Mouse (Mus musculus) midbrain, embryonic 12.5 days (tissue): ENCODE results near the gene Lactbl1. TPM values are rescaled to one million over a fixed set of nuclear protein-coding genes. Genes with fewer than 3 reads are reported as not detected.
A peak's percentile ranks its signal among the peaks of the same experiment; 100 is the strongest.

Experiments
- ATAC-seq: fragments of 200-750 bp; cut with Nextera tagmentation; 2 replicates; pipeline ENCODE4 v1.8.0; 2017; ENCODE audit warnings: low read depth, moderate TSS enrichment, moderate library complexity; ENCODE audit not compliant: low FRiP score
- H3K27ac ChIP-seq: fragments of 300-500 bp; sonication (generic); replicated peaks from 2 replicates; pipeline ENCODE4 v1.5.1; 2016; ENCODE audit warnings: mild to moderate bottlenecking
- H3K27me3 ChIP-seq: fragments of 300-500 bp; sonication (generic); 2 replicates; pipeline ENCODE4 v1.6.1; 2016; ENCODE audit warnings: mild to moderate bottlenecking
- H3K36me3 ChIP-seq: fragments of 300-500 bp; sonication (generic); 2 replicates; pipeline ENCODE4 v1.6.1; 2016
- H3K4me1 ChIP-seq: fragments of 300-500 bp; sonication (generic); 2 replicates; pipeline ENCODE4 v1.6.1; 2016
- H3K4me2 ChIP-seq: fragments of 300-500 bp; sonication (generic); replicated peaks from 2 replicates; pipeline ENCODE4 v1.6.1; 2016; ENCODE audit warnings: mild to moderate bottlenecking, moderate library complexity
- H3K4me3 ChIP-seq: fragments of 300-500 bp; sonication (generic); 2 replicates; pipeline ENCODE4 v1.5.1; 2016; ENCODE audit warnings: mild to moderate bottlenecking
- H3K9ac ChIP-seq: fragments of 300-500 bp; sonication (generic); replicated peaks from 2 replicates; pipeline ENCODE4 v1.6.1; 2016; ENCODE audit warnings: mild to moderate bottlenecking, moderate library complexity
- H3K9me3 ChIP-seq: fragments of 300-500 bp; sonication (generic); 2 replicates; pipeline ENCODE4 v1.6.1; 2016; ENCODE audit warnings: mild to moderate bottlenecking
- whole genome bisulfite sequencing: fragments of 180-500 bp; shearing (Covaris S2); methylation state at CpG from one replicate; pipeline ENCODE4 v1.1.7; 2016; 5-methylcytosine and 5-hydroxymethylcytosine counted together
- polyA plus RNA-seq: library from polyadenylated mRNA; unstranded; fragments of >200 nt; fragmentation: Nextera tagmentation; extraction: Ambion mirVana; gene quantifications from 2 replicates; pipeline ENCODE4 v1.2.1, GENCODE M21; 2016

The Lactbl1 gene
- polyA plus RNA-seq, 1 experiment from 2014 or later: 0.05 TPM

DNA sequence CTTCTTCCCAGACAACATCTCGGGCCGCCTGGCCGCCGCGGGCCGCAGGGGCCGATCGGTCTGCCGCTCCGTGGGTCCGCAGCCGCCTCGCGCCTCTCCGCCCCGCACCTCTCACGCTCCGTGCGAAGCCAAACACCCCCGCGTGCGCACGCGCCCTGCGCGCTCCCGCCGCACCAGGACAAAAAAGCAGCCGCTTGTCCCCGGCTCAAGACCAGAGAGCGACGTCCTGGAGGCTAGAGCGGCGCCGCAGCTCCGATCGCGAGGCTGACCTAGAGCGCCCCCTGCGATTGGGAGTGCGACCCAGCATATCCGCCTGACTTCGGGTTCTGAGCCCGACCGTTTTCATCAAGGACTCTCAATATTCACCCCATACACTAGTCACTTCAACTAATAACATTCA is 19.9 kb upstream of the Lactbl1 start, which contains the start of gene Kdm1a:
Gene Kdm1a, minus strand, starts transcription at position 156 of the 400 bp plus-strand sequence.
- ATAC-seq: peak; percentile 90
- Histone ChIP-seq H3K36me3 (peaks cover 4% of the 10 kb centered on the region; the same call in 1 of the 2 replicates), H3K27me3 (no peaks in the 10 kb centered on the region), H3K27ac (peak within 1 kb of the TSS; percentile 97), H3K4me2 (peak within 1 kb of the TSS; percentile 70), H3K9me3 (no peaks in the 10 kb centered on the region), H3K4me3 (peak within 1 kb of the TSS; percentile 99), H3K4me1 (peaks cover 12% of the 10 kb centered on the region), H3K9ac (peak within 1 kb of the TSS; percentile 100)
- WGBS: under 1% methylated on average over 39 of the region's 45 CpGs

- Histone ChIP-seq H3K9me3 (no peaks in the 10 kb centered on the region), H3K4me1 (peaks cover 3% of the 10 kb centered on the region), H3K36me3 (no peaks in the 10 kb centered on the region), H3K4me3 (no peak overlapping the region), H3K27me3 (no peaks in the 10 kb centered on the region), H3K9ac (no peak overlapping the region), H3K27ac (no peak overlapping the region), H3K4me2 (no peak overlapping the region)
- WGBS: 91% methylated on average over 19 of the region's 19 CpGs
- no peak for ATAC-seq
These were observed 16.5 kb upstream of the Lactbl1 start for GRCm38 (mm10) chr4:136605756-136606485.

DNA sequence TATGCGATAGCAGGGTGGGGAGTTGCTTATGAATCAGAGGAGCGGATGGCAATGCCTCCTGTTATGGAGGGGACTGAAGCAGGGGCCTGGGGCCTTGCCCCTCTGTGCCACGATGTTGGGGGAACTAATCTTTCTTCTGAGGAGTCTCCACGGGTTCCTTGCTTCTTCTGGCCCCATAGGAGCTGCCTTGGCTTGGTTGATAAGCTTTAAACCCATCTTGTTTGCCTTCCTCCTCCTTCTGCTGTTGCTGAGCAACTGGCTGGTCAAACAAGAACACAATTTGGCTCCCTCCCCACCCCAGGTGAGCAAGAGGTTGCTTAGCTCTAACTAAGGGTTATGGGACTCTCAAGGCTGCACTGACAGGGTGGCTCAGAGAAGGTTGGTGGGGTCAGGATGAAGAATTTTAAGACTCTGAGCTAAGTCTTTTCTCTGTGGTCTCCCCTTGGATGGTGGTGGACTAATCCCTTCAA is 12.0 kb upstream of the Lactbl1 start, which contains the start of gene Tex46:
Gene Tex46, plus strand, starts transcription at position 51 of the 470 bp plus-strand sequence.
- Histone ChIP-seq H3K27me3 (no peaks in the 10 kb centered on the region), H3K4me2 (no peak within 1 kb of the TSS), H3K36me3 (no peaks in the 10 kb centered on the region), H3K9me3 (no peaks in the 10 kb centered on the region), H3K9ac (no peak within 1 kb of the TSS), H3K4me1 (no peaks in the 10 kb centered on the region), H3K27ac (no peak within 1 kb of the TSS), H3K4me3 (no peak within 1 kb of the TSS)
- no peak for ATAC-seq
- WGBS: 69% methylated on average over 4 of the region's 4 CpGs

DNA sequence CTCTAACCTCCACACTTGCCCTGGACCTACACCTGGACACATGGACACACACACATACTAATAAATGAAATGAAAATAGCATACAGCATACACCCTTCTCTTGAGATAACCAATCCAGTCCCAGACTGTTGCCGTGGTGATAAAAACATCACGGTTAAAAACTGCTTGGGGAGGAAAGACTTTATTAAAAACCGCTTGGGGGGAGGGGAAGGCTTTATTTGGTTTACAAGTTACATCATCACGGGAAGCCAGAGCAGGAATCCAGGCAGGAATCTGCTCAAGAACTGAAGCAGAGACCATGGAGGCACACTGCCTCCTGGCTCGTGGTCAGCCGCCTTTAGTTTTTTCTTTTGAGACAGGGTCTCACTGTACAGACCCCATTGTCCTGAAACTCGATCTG is 8.8 kb upstream of the Lactbl1 start:
- 67% methylated on average over 7 of the region's 7 CpGs for WGBS
- no peak overlapping the region for H3K9ac ChIP-seq
- ATAC-seq: no peak

DNA sequence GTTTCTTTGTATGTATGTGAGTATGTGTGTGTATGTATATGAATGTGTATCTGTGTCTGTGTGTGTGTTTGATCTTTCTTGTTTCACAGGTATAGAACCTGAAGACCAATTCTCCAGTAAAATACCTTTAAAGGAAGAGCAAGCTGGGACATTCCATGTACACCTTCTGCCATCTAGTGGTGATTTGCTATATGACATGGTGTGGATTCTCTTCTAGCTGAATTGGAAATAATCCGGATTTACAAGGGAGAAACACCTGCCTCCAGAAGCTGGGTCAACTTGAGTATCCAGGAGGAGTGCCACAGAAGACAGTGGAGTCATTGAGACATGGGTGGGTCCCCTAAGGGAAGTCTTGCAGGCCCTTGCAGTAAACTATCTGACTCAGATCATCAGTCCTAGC is 1.1 kb upstream of the Lactbl1 start:
- Histone ChIP-seq H3K4me3 (no peak overlapping the region), H3K27me3 (0 out of 2 replicates have a peak, but pooled peaks cover 4% of the 10 kb centered on the region), H3K9me3 (no peaks in the 10 kb centered on the region), H3K4me1 (peaks cover 9% of the 10 kb centered on the region; the same call in 1 of the 2 replicates), H3K27ac (no peak overlapping the region), H3K36me3 (no peaks in the 10 kb centered on the region), H3K9ac (no peak overlapping the region), H3K4me2 (no peak overlapping the region)
- WGBS: 0% methylated on average over 1 of the region's 1 CpGs
- no peak for ATAC-seq

More for the DNA sequence above, 8.8 kb upstream of the Lactbl1 start:
- Histone ChIP-seq H3K4me2 (no peak overlapping the region), H3K36me3 (no peaks in the 10 kb centered on the region), H3K4me1 (0 out of 2 replicates have a peak, but pooled peaks cover under 1% of the 10 kb centered on the region), H3K4me3 (no peak overlapping the region), H3K9me3 (no peaks in the 10 kb centered on the region), H3K27me3 (no peaks in the 10 kb centered on the region), H3K27ac (no peak overlapping the region)

DNA sequence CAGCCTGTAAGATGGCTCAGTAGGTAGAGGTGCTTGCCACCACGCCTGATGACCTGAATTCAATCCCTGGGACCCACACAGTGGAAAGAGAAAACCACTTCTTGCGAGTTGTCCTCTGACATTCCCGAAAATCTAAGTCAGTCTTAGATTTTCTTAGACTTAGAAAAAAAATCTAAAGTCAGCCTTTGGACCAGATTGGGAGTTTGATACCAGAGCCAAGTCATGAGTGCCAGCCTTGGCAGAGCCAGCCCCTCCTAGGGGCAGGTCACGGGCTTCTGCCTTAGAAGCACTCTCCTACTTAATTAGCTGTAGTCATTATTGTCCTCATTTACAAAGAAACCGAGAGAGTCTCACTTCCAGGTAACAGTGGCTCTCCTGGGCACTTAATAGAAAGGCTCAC is 465 bp upstream of the Lactbl1 start:
- WGBS: 50% methylated on average over 5 of the region's 5 CpGs
- ATAC-seq: no peak

GRCm38 (mm10) chr4:136626590-136626989 is 4.2 kb downstream of the Lactbl1 start:
- WGBS: 80% methylated on average over 6 of the region's 6 CpGs
- Histone ChIP-seq H3K27ac (no peak overlapping the region), H3K9ac (no peak overlapping the region), H3K4me1 (0 out of 2 replicates have a peak, but pooled peaks cover 7% of the 10 kb centered on the region), H3K4me2 (no peak overlapping the region), H3K36me3 (no peaks in the 10 kb centered on the region), H3K27me3 (peaks cover 4% of the 10 kb centered on the region; the same call in 1 of the 2 replicates), H3K4me3 (no peak overlapping the region), H3K9me3 (no peaks in the 10 kb centered on the region)
- no peak for ATAC-seq

More for the DNA sequence above, 465 bp upstream of the Lactbl1 start:
- no peak overlapping the region for H3K4me2 ChIP-seq
- H3K9ac ChIP-seq: no peak overlapping the region
- H3K9me3 ChIP-seq: no peaks in the 10 kb centered on the region
- H3K27me3 ChIP-seq: 0 out of 2 replicates have a peak, but pooled peaks cover 4% of the 10 kb centered on the region
- no peak overlapping the region for H3K27ac ChIP-seq
- no peaks in the 10 kb centered on the region for H3K36me3 ChIP-seq
- H3K4me1 ChIP-seq: peaks cover 9% of the 10 kb centered on the region; the same call in 1 of the 2 replicates
- no peak overlapping the region for H3K4me3 ChIP-seq

GRCm38 (mm10) chr4:136631237-136631994 is 9.0 kb downstream of the Lactbl1 start:
- whole genome bisulfite sequencing: 87% methylated on average over 11 of the region's 11 CpGs
- Histone ChIP-seq H3K27ac (no peak overlapping the region), H3K27me3 (peaks cover 11% of the 10 kb centered on the region), H3K9ac (no peak overlapping the region), H3K4me1 (0 out of 2 replicates have a peak, but pooled peaks cover 7% of the 10 kb centered on the region), H3K36me3 (no peaks in the 10 kb centered on the region), H3K9me3 (no peaks in the 10 kb centered on the region), H3K4me2 (no peak overlapping the region), H3K4me3 (no peak overlapping the region)
- ATAC-seq: no peak

DNA sequence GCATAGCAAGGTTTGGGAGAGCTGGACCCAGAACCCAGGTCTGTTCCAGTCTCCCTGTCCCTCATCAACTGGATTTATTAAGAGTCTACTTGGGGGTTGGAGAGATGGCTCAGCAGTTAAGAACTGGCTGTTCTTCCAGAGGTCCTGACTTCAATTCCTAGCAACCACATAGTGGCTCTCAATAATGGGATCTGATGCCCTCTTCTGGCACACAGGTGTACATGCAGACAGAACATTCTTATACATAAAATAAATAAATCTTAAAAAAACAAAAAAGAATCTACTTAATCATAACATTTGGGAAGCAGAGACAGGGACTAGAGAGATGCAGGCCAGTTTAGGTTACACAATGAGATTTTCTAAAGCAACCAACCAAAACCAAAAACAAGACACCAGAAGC is 13.6 kb downstream of the Lactbl1 start:
- Histone ChIP-seq H3K4me2 (no peak overlapping the region), H3K4me3 (no peak overlapping the region), H3K27ac (no peak overlapping the region), H3K9me3 (no peaks in the 10 kb centered on the region), H3K27me3 (peaks cover 34% of the 10 kb centered on the region), H3K9ac (no peak overlapping the region), H3K4me1 (peaks cover 30% of the 10 kb centered on the region), H3K36me3 (no peaks in the 10 kb centered on the region)
- ATAC-seq: no peak

DNA sequence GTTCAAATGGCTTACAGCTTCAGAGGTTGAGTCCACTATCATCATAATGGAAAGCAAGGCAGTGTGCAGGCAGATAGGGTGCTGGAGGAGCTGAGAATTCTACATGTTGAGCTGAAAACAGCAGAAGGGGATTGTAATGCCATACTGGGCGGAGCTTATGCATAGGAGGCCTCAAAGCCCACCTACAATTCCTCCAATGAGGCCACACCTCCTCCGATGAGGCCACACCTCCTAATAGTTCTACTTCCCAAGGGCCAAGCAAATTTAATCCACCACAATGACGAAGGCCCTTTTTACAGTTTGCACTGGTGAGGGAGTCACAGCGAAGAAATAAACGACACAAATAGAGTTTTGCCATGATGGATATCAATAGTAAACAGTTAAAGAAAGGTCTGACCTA is 14.1 kb downstream of the Lactbl1 start:
- H3K4me1 ChIP-seq: peaks cover 27% of the 10 kb centered on the region
- H3K9me3 ChIP-seq: no peaks in the 10 kb centered on the region
- ATAC-seq: no peak
- H3K4me2 ChIP-seq: no peak overlapping the region
- no peak overlapping the region for H3K4me3 ChIP-seq
- H3K36me3 ChIP-seq: no peaks in the 10 kb centered on the region
- no peak overlapping the region for H3K9ac ChIP-seq
- WGBS: 65% methylated on average over 5 of the region's 5 CpGs
- H3K27ac ChIP-seq: no peak overlapping the region
- peaks cover 34% of the 10 kb centered on the region for H3K27me3 ChIP-seq

DNA sequence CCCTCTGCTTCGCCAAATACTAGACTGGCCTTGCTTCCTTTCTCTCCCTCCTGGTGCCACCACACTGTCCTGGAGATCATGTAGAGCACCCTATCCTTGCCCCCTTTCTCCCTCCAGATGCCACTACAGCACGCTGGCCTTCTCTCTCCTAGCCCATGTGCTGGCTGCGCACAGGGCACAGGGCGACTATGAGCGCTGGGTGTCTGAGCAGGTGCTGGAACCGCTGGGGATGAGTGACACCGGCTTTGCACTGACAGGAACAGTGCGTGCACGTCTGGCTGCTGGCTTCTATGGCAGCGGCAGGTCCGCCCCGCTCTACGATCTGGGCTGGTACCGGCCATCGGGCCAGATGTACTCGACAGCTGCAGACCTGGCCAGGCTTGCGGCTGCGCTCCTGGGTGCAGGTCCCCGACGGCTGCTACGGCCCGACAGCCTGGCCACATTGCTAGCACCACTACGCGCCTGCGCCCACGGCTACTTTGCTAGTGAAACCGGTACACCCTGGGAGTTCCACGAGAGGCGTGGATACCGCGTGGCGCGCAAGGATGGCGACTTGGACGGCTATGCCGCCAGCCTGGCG is 14.7 kb downstream of the Lactbl1 start:
- Histone ChIP-seq H3K27ac (no peak overlapping the region), H3K27me3 (peaks cover 34% of the 10 kb centered on the region), H3K4me1 (peaks cover 27% of the 10 kb centered on the region), H3K36me3 (no peaks in the 10 kb centered on the region), H3K9me3 (no peaks in the 10 kb centered on the region), H3K9ac (peak overlapping the region; percentile 52), H3K4me3 (peak overlapping the region; percentile 51), H3K4me2 (peak overlapping the region; percentile 83)
- peak; percentile 14; the same call in 1 of the 2 replicates for ATAC-seq
- 21% methylated on average over 37 of the region's 37 CpGs for WGBS
